Mouse (Mus musculus) ES-E14 (cell line): ENCODE measurements around the gene Rfxap. TPM values are rescaled to one million over a fixed set of nuclear protein-coding genes. Genes with fewer than 3 reads are reported as not detected.

Experiments
- DNase-seq: peaks from one replicate; pipeline ENCODE4 v3.0.0-alpha.2; 2013; ENCODE audit warnings: low read depth, low spot score
- H3K27ac ChIP-seq: 2 replicates; pipeline ENCODE4 v1.5.1; 2012; ENCODE audit warnings: low read depth, mild to moderate bottlenecking, low read length, moderate library complexity, mixed read lengths; ENCODE audit not compliant: poor library complexity, insufficient read depth, severe bottlenecking
- H3K36me3 ChIP-seq: 2 replicates; pipeline ENCODE4 v1.6.1; 2012; ENCODE audit warnings: mild to moderate bottlenecking, low read length, moderate library complexity, mixed read lengths; ENCODE audit not compliant: control insufficient read depth, poor library complexity, insufficient read depth, severe bottlenecking
- H3K4me1 ChIP-seq, 2 experiments: fragments of 150-350 bp in 1 of 2; sonication (generic) in 1 of 2; 2 replicates each; pipeline ENCODE4 v1.6.1; 2012; ENCODE audit warnings: low read length in 2 of 2, mild to moderate bottlenecking in 1 of 2, mixed read lengths in 1 of 2; ENCODE audit not compliant: control insufficient read depth in 2 of 2, insufficient read depth in 2 of 2, poor library complexity in 1 of 2
- H3K4me3 ChIP-seq, 2 experiments: fragments of 150-350 bp in 1 of 2; sonication (generic) in 1 of 2; 2 replicates each; pipeline ENCODE4 v1.5.1; 2012; ENCODE audit warnings: low read length in 2 of 2, low read depth in 1 of 2, mild to moderate bottlenecking in 1 of 2, mixed read lengths in 1 of 2; ENCODE audit not compliant: insufficient read depth in 1 of 2, poor library complexity in 1 of 2, severe bottlenecking in 1 of 2
- H3K9ac ChIP-seq: 2 replicates; pipeline ENCODE4 v1.6.1; 2012; ENCODE audit warnings: low read depth, mild to moderate bottlenecking, low read length, mixed read lengths; ENCODE audit not compliant: poor library complexity, insufficient read depth, severe bottlenecking
- H3K9me3 ChIP-seq: fragments of 150-350 bp; sonication (generic); 2 replicates; pipeline ENCODE4 v1.6.1; 2012; ENCODE audit warnings: low read depth, mild to moderate bottlenecking, low read length; ENCODE audit not compliant: control insufficient read depth, insufficient read depth
- CHD2 ChIP-seq: IDR thresholded peaks from 2 replicates; pipeline ENCODE4 v1.6.1; 2014; ENCODE audit warnings: mild to moderate bottlenecking, low read depth, low read length, inconsistent platforms
- HCFC1 ChIP-seq: IDR thresholded peaks from 2 replicates; pipeline ENCODE4 v1.6.1; 2012; ENCODE audit warnings: low read length, inconsistent platforms, borderline replicate concordance; ENCODE audit not compliant: insufficient read depth
- MAFK ChIP-seq: IDR thresholded peaks from 2 replicates; pipeline ENCODE4 v1.6.1; 2014; ENCODE audit warnings: mild to moderate bottlenecking, low read depth, low read length, inconsistent platforms; ENCODE audit not compliant: insufficient read depth
- ZC3H11A ChIP-seq: IDR thresholded peaks from 2 replicates; pipeline ENCODE4 v1.6.1; 2012; ENCODE audit warnings: low read depth, mild to moderate bottlenecking, inconsistent platforms, low read length, borderline replicate concordance
- ZNF384 ChIP-seq: IDR thresholded peaks from 2 replicates; pipeline ENCODE4 v1.6.1; 2012; ENCODE audit warnings: low read depth, low read length, inconsistent platforms
- in situ Hi-C, 2 experiments: fragments of 600-800 bp; cut with MboI; formaldehyde crosslinking; loops; one replicate each; pipeline ENCODE4 v1.15.1; 2025; ENCODE audit warnings: low sequenced_read_pairs in 2 of 2, inconsistent platforms in 1 of 2; ENCODE audit not compliant: unreplicated experiment in 2 of 2
- total RNA-seq: library from RNA; depleted of rRNA; stranded (reverse); fragments of 300-350 nt; gene quantifications from 2 replicates; pipeline ENCODE4 v1.2.3, GENCODE M21; 2012

Rfxap gene
- total RNA-seq, 1 experiment: 18.1 TPM

GRCm38 (mm10) chr3:54807061-54807661, 430 bp downstream of the Rfxap start:
- Histone ChIP-seq H3K4me3 (peak overlapping the region; percentile 71 to 73), H3K36me3 (peaks cover 3% of the 10 kb centered on the region; the same call in 1 of the 2 replicates), H3K9me3 (no peaks in the 10 kb centered on the region), H3K4me1 (0 out of 4 replicates have a peak, but pooled peaks cover 0 to 3% of the 10 kb centered on the region in 2 experiments), H3K27ac (no peak overlapping the region), H3K9ac (peak overlapping the region; percentile 80)
- DNase-seq: no peak
- TF ChIP-seq CHD2: no peak
- no peak for TF ChIP-seq MAFK
- no peak for TF ChIP-seq ZNF384
- TF ChIP-seq ZC3H11A: no peak
- no peak for TF ChIP-seq HCFC1
- in situ Hi-C loops: loop anchor here in 1 of 2 experiments (25.0 kb wide), 1 partner anchor 255 kb away; the partner anchor contains the start of gene Ccna1

- Histone ChIP-seq H3K9ac (no peak overlapping the region), H3K4me1 (0 out of 4 replicates have a peak, but pooled peaks cover 0 to 3% of the 10 kb centered on the region in 2 experiments), H3K27ac (no peak overlapping the region), H3K36me3 (peaks cover 3% of the 10 kb centered on the region; the same call in 1 of the 2 replicates), H3K4me3 (no peak overlapping the region), H3K9me3 (no peaks in the 10 kb centered on the region)
- in situ Hi-C loops: loop anchor here in 1 of 2 experiments (25.0 kb wide), 1 partner anchor 259 kb away; the partner anchor contains the start of gene Ccna1
- TF ChIP-seq MAFK (no peak), ZC3H11A (no peak), ZNF384 (no peak), CHD2 (no peak), HCFC1 (no peak)
- DNase-seq: no peak
Observed at GRCm38 (mm10) chr3:54803713-54804112, 3.9 kb downstream of the Rfxap start.

GRCm38 (mm10) chr3:54797211-54797610, 10.4 kb downstream of the Rfxap start:
- DNase-seq: peak; percentile 61
- in situ Hi-C loops: no loop called here
- H3K4me1 ChIP-seq: peaks cover 0 to 5% of the 10 kb centered on the region in 2 experiments; a peak in 1 of 4 replicates
- TF ChIP-seq CHD2 (no peak), HCFC1 (no peak), MAFK (no peak), ZNF384 (no peak), ZC3H11A (no peak)
- H3K9me3 ChIP-seq: no peaks in the 10 kb centered on the region
- H3K27ac ChIP-seq: no peak overlapping the region
- H3K9ac ChIP-seq: no peak overlapping the region
- 0 out of 4 replicates have a peak overlapping the region, but pooled peaks of 1 of the 2 experiments have one; percentile 11 for H3K4me3 ChIP-seq
- no peaks in the 10 kb centered on the region for H3K36me3 ChIP-seq

- Histone ChIP-seq H3K27ac (no peak overlapping the region), H3K9ac (no peak overlapping the region), H3K4me3 (no peak overlapping the region), H3K4me1 (peaks cover 0 to 5% of the 10 kb centered on the region in 2 experiments; a peak in 1 of 4 replicates), H3K9me3 (no peaks in the 10 kb centered on the region), H3K36me3 (no peaks in the 10 kb centered on the region)
- in situ Hi-C loops: no loop called here
- no peak for TF ChIP-seq HCFC1
- TF ChIP-seq MAFK: no peak
- TF ChIP-seq ZNF384: no peak
- no peak for TF ChIP-seq CHD2
- no peak for TF ChIP-seq ZC3H11A
- DNase-seq: no peak
Observed at GRCm38 (mm10) chr3:54795806-54796205, 11.8 kb downstream of the Rfxap start.
